Mouse (Mus musculus) intestine, embryonic 16.5 days (tissue): ENCODE measurements around the gene Tgfa. TPM values are rescaled to one million over a fixed set of nuclear protein-coding genes. Genes with fewer than 3 reads are reported as not detected.

Source experiments
- ATAC-seq: fragments of 200-750 bp; cut with Nextera tagmentation; 2 replicates; pipeline ENCODE4 v1.8.0; 2017; ENCODE audit warnings: moderate TSS enrichment, moderate library complexity
- H3K27ac ChIP-seq: fragments of 300-500 bp; sonication (generic); 2 replicates; pipeline ENCODE4 v1.5.1; 2014; ENCODE audit warnings: mild to moderate bottlenecking, low read length
- H3K27me3 ChIP-seq: fragments of 300-500 bp; sonication (generic); replicated peaks from 2 replicates; pipeline ENCODE4 v1.6.1; 2014; ENCODE audit warnings: low read length, control low read depth, mixed read lengths; ENCODE audit not compliant: control insufficient read depth, insufficient read depth
- H3K36me3 ChIP-seq: fragments of 300-500 bp; sonication (generic); 2 replicates; pipeline ENCODE4 v1.6.1; 2014; ENCODE audit warnings: low read length, control low read depth; ENCODE audit not compliant: control insufficient read depth, insufficient read depth
- H3K4me1 ChIP-seq: fragments of 300-500 bp; sonication (generic); 2 replicates; pipeline ENCODE4 v1.6.1; 2014; ENCODE audit warnings: low read length, control low read depth, mixed read lengths; ENCODE audit not compliant: control insufficient read depth, insufficient read depth
- H3K4me2 ChIP-seq: fragments of 300-500 bp; sonication (generic); 2 replicates; pipeline ENCODE4 v1.6.1; 2014; ENCODE audit warnings: low read depth, low read length, control low read depth
- H3K4me3 ChIP-seq: fragments of 300-500 bp; sonication (generic); 2 replicates; pipeline ENCODE4 v1.5.1; 2014; ENCODE audit warnings: mild to moderate bottlenecking, low read length
- H3K9ac ChIP-seq: fragments of 300-500 bp; sonication (generic); 2 replicates; pipeline ENCODE4 v1.6.1; 2014; ENCODE audit warnings: low read depth, low read length
- H3K9me3 ChIP-seq: fragments of 300-500 bp; sonication (generic); 2 replicates; pipeline ENCODE4 v1.6.1; 2016; ENCODE audit warnings: low read length, control low read depth; ENCODE audit not compliant: control insufficient read depth
- WGBS: fragments of 180-500 bp; shearing (Covaris S2); extraction: QIAGEN DNeasy Blood & Tissue Kit; methylation state at CpG from one replicate; pipeline ENCODE4 v1.1.7; 2014; 5-methylcytosine and 5-hydroxymethylcytosine counted together
- polyA plus RNA-seq: library from polyadenylated mRNA; unstranded; fragments of >200 nt; fragmentation: Nextera tagmentation; extraction: Ambion mirVana; gene quantifications from 2 replicates; pipeline ENCODE4 v1.2.1, GENCODE M21; 2015

The Tgfa gene
- polyA plus RNA-seq, 1 experiment from 2014 or later, result 6.0 TPM

DNA sequence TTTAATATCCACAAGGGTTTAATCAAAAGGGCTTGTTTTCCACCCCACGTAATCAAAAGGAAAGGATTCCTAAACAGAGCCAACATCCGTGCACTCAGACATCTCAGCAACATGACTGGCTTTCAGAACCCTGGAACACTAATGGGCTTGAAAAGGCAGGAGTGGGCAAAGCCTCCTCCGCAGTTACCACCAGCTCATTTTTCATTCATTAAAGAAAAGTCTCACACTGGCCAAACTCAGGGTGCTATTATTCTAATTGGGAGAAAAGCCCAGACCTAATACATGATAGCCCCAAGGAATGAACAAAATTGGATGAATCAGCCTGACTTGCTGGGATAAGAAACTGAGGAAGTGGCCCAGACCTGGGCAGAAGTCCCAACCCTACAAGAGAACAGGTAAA is 129.4 kb downstream of the Tgfa start:
- WGBS, result 80% methylated on average over 3 of the region's 3 CpGs

More for the DNA sequence above, 129.4 kb downstream of the Tgfa start:
- Histone ChIP-seq H3K36me3 (no peaks in the 10 kb centered on the region), H3K27me3 (no peaks in the 10 kb centered on the region), H3K9me3 (no peaks in the 10 kb centered on the region), H3K4me1 (peaks cover 4% of the 10 kb centered on the region; the same call in 1 of the 2 replicates), H3K27ac (no peak overlapping the region), H3K9ac (no peak overlapping the region), H3K4me2 (no peak overlapping the region), H3K4me3 (no peak overlapping the region)
- no peak for ATAC-seq

Other genes starting within 250 kb of the Tgfa start
- gene Dusp11, start 233.6 kb upstream of the Tgfa start, polyA plus RNA-seq, result 34.2 and 41.1 TPM in 2 replicates
- gene Figla, start 179.1 kb upstream of the Tgfa start, polyA plus RNA-seq, result not detected in 2 replicates
- gene Add2, start 166.5 kb upstream of the Tgfa start, polyA plus RNA-seq, result 5.5 and 8.0 TPM in 2 replicates
- 163 and 176 TPM in 2 replicates for gene Fam136a, start 170.4 kb downstream of the Tgfa start, polyA plus RNA-seq
- 393 and 465 TPM in 2 replicates for gene Snrpg, start 176.1 kb downstream of the Tgfa start, polyA plus RNA-seq
- 76.7 and 77.2 TPM in 2 replicates for gene Pcyox1, start 201.9 kb downstream of the Tgfa start, polyA plus RNA-seq
- gene Tia1, start 209.0 kb downstream of the Tgfa start, polyA plus RNA-seq, result 97.9 and 110 TPM in 2 replicates
- gene Gm44790, start 231.4 kb downstream of the Tgfa start, polyA plus RNA-seq, result not detected in 2 replicates
- gene C87436, start 243.2 kb downstream of the Tgfa start, polyA plus RNA-seq, result 17.9 and 21.7 TPM in 2 replicates